Mouse (Mus musculus): ENCODE measurements at regions not wholly inside any gene's neighbourhood (a gene's known extent, or its start where the extent isn't known, plus 50 kb on each side); places are given as distances from the start of the nearest gene placed in this dataset.

GRCm38 (mm10) chr1:39122316-39123015 is 71.1 kb upstream of the Npas2 start:
- Histone ChIP-seq H3K4me3 (replicated peaks) (no peak overlapping the region), H3K4me1 (peaks cover 31% of the 10 kb centered on the region), H3K9me3 (peaks cover 35% of the 10 kb centered on the region), H3K27me3 (replicated peaks) (no peaks in the 10 kb centered on the region), H3K36me3 (replicated peaks; ENCODE audit: low read length) (peaks cover 20% of the 10 kb centered on the region)
- TF ChIP-seq FLI1 (IDR thresholded peaks at IDR 0.05; ENCODE audit: low read length) (no peak), GATA1 (IDR thresholded peaks at IDR 0.05; ENCODE audit: borderline replicate concordance, low read length) (no peak)

- TF ChIP-seq GATA1 (IDR thresholded peaks at IDR 0.05; ENCODE audit: borderline replicate concordance, low read length) (no peak), FLI1 (IDR thresholded peaks at IDR 0.05; ENCODE audit: low read length) (no peak)
- H3K4me3 ChIP-seq (replicated peaks) = peak overlapping the region; percentile 44
- H3K9me3 ChIP-seq = peaks cover 33% of the 10 kb centered on the region
- H3K27me3 ChIP-seq (replicated peaks) = no peaks in the 10 kb centered on the region
- peaks cover 19% of the 10 kb centered on the region for H3K36me3 ChIP-seq (replicated peaks; ENCODE audit: low read length)
- peaks cover 34% of the 10 kb centered on the region for H3K4me1 ChIP-seq
These were observed 70.3 kb upstream of the Npas2 start for GRCm38 (mm10) chr1:39123081-39123812.

GRCm38 (mm10) chr1:39123813-39124146 is 69.8 kb upstream of the Npas2 start:
- H3K36me3 ChIP-seq (replicated peaks; ENCODE audit: low read length) = peaks cover 19% of the 10 kb centered on the region
- no peak for TF ChIP-seq FLI1 (IDR thresholded peaks at IDR 0.05; ENCODE audit: low read length)
- TF ChIP-seq GATA1 (IDR thresholded peaks at IDR 0.05; ENCODE audit: borderline replicate concordance, low read length) = no peak
- H3K27me3 ChIP-seq (replicated peaks) = no peaks in the 10 kb centered on the region
- H3K4me3 ChIP-seq (replicated peaks) = no peak overlapping the region
- peaks cover 33% of the 10 kb centered on the region for H3K4me1 ChIP-seq
- peaks cover 33% of the 10 kb centered on the region for H3K9me3 ChIP-seq

- TF ChIP-seq FLI1 (IDR thresholded peaks at IDR 0.05; ENCODE audit: low read length) = no peak
- TF ChIP-seq GATA1 (IDR thresholded peaks at IDR 0.05; ENCODE audit: borderline replicate concordance, low read length) = no peak
- Histone ChIP-seq H3K4me3 (replicated peaks) (no peak overlapping the region), H3K36me3 (replicated peaks; ENCODE audit: low read length) (peaks cover 4% of the 10 kb centered on the region), H3K4me1 (no peaks in the 10 kb centered on the region), H3K9me3 (peaks cover 37% of the 10 kb centered on the region), H3K27me3 (replicated peaks) (no peaks in the 10 kb centered on the region)
These were observed 59.0 kb upstream of the Npas2 start for GRCm38 (mm10) chr1:39134521-39134920.

- peaks cover 44% of the 10 kb centered on the region for H3K9me3 ChIP-seq
- TF ChIP-seq FLI1 (IDR thresholded peaks at IDR 0.05; ENCODE audit: low read length) (no peak), GATA1 (IDR thresholded peaks at IDR 0.05; ENCODE audit: borderline replicate concordance, low read length) (no peak)
- H3K4me1 ChIP-seq = peaks cover 6% of the 10 kb centered on the region; the same call in 1 of the 2 replicates
- no peak overlapping the region for H3K4me3 ChIP-seq (replicated peaks)
- peaks cover 6% of the 10 kb centered on the region for H3K36me3 ChIP-seq (replicated peaks; ENCODE audit: low read length)
- H3K27me3 ChIP-seq (replicated peaks) = peaks cover 3% of the 10 kb centered on the region
These were observed 50.5 kb upstream of the Npas2 start for GRCm38 (mm10) chr1:39143054-39143453.

- no peak overlapping the region for H3K4me3 ChIP-seq (replicated peaks)
- H3K27me3 ChIP-seq (replicated peaks) = peaks cover 3% of the 10 kb centered on the region
- peaks cover 3% of the 10 kb centered on the region for H3K36me3 ChIP-seq (replicated peaks; ENCODE audit: low read length)
- peaks cover 38% of the 10 kb centered on the region for H3K9me3 ChIP-seq
- H3K4me1 ChIP-seq = peaks cover 6% of the 10 kb centered on the region; the same call in 1 of the 2 replicates
- no peak for TF ChIP-seq GATA1 (IDR thresholded peaks at IDR 0.05; ENCODE audit: borderline replicate concordance, low read length)
- no peak for TF ChIP-seq FLI1 (IDR thresholded peaks at IDR 0.05; ENCODE audit: low read length)
These were observed 49.9 kb upstream of the Npas2 start for GRCm38 (mm10) chr1:39143626-39144025.

Data from megakaryocyte, embryonic 14.5 days (primary cell).